Mouse (Mus musculus) G1E (cell line): Measurements from ENCODE around the gene Cdkal1.

Experiments
- CTCF ChIP-seq: IDR thresholded peaks from 2 replicates; pipeline ENCODE4 v1.5.1; 2012; ENCODE audit warnings: low read depth, low read length, inconsistent platforms, mixed read lengths
- POLR2AphosphoS5 ChIP-seq: IDR thresholded peaks from 2 replicates; pipeline ENCODE4 v1.6.1; 2012; ENCODE audit warnings: low read depth, low read length, inconsistent platforms; ENCODE audit not compliant: insufficient replicate concordance
- TAL1 ChIP-seq: conservative IDR thresholded peaks from 2 replicates; pipeline ENCODE4 v1.6.1; 2012; ENCODE audit warnings: low read depth, low read length, inconsistent platforms, mixed read lengths

- TF ChIP-seq CTCF (no peak), TAL1 (no peak), POLR2AphosphoS5 (no peak)
Observed at GRCm38 (mm10) chr13:29688851-29689250, 166.6 kb downstream of the Cdkal1 start.
